Mouse (Mus musculus) midbrain, embryonic 11.5 days (tissue): ENCODE data around the gene C1qtnf5. TPM values are rescaled to one million over a fixed set of nuclear protein-coding genes. Genes with fewer than 3 reads are reported as not detected.

ENCODE experiments used
- ATAC-seq: fragments of 200-750 bp; cut with Nextera tagmentation; 2 replicates; pipeline ENCODE4 v1.8.0; 2017; ENCODE audit warnings: moderate TSS enrichment, moderate library complexity; ENCODE audit not compliant: low FRiP score
- DNase-seq: peaks from one replicate; pipeline ENCODE4 v3.0.0; 2015; ENCODE audit warnings: low spot score; ENCODE audit errors: missing footprints
- H3K27ac ChIP-seq: fragments of 300-500 bp; sonication (generic); 2 replicates; pipeline ENCODE4 v1.5.1; 2014; ENCODE audit warnings: low read depth, low read length
- H3K27me3 ChIP-seq: fragments of 300-500 bp; sonication (generic); 2 replicates; pipeline ENCODE4 v1.6.1; 2014; ENCODE audit warnings: mild to moderate bottlenecking, low read length, moderate library complexity, mixed read lengths; ENCODE audit not compliant: control insufficient read depth, insufficient read depth
- H3K36me3 ChIP-seq: fragments of 300-500 bp; sonication (generic); 2 replicates; pipeline ENCODE4 v1.6.1; 2014; ENCODE audit warnings: mild to moderate bottlenecking, low read length, moderate library complexity, mixed read lengths; ENCODE audit not compliant: control insufficient read depth, insufficient read depth
- H3K4me1 ChIP-seq: fragments of 300-500 bp; sonication (generic); 2 replicates; pipeline ENCODE4 v1.6.1; 2014; ENCODE audit warnings: low read length; ENCODE audit not compliant: control insufficient read depth, insufficient read depth
- H3K4me2 ChIP-seq: fragments of 300-500 bp; sonication (generic); 2 replicates; pipeline ENCODE4 v1.6.1; 2014; ENCODE audit warnings: mild to moderate bottlenecking, moderate library complexity
- H3K4me3 ChIP-seq: fragments of 300-500 bp; sonication (generic); 2 replicates; pipeline ENCODE4 v1.5.1; 2014; ENCODE audit warnings: low read depth, low read length
- H3K9ac ChIP-seq: fragments of 300-500 bp; sonication (generic); 2 replicates; pipeline ENCODE4 v1.6.1; 2014; ENCODE audit warnings: low read length
- H3K9me3 ChIP-seq: fragments of 300-500 bp; sonication (generic); 2 replicates; pipeline ENCODE4 v1.6.1; 2016; ENCODE audit warnings: low read length; ENCODE audit not compliant: control insufficient read depth
- WGBS: fragments of 180-500 bp; shearing (Covaris S2); extraction: QIAGEN DNeasy Blood & Tissue Kit; methylation state at CpG from one replicate; pipeline ENCODE4 v1.1.7; 2014; 5-methylcytosine and 5-hydroxymethylcytosine counted together
- polyA plus RNA-seq: library from polyadenylated mRNA; unstranded; fragments of >200 nt; fragmentation: Nextera tagmentation; extraction: Ambion mirVana; gene quantifications from 2 replicates; pipeline ENCODE4 v1.2.1, GENCODE M21; 2014

Gene C1qtnf5
- polyA plus RNA-seq, 1 experiment from 2014 or later = 0.85 TPM

DNA sequence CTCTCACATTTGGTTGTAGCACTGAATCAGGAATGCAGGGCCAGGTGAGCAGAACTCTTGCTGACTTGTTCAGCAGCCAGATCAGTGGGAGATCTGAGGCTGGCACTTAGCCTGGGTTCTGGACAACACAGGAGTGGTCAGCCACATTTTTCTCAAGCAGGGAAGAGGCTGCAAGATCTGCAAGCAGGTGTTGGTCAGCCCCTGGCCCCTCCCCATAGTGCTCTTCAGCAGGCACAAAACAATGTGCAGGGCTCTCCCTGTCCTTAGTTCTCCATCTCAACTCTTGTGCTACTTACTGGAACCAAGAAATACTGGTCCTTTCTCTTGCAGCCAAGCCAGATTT lies 37.6 kb downstream of the C1qtnf5 start:
- Histone ChIP-seq H3K9ac (no peak overlapping the region), H3K27ac (no peak overlapping the region), H3K4me2 (no peak overlapping the region), H3K27me3 (no peaks in the 10 kb centered on the region), H3K36me3 (no peaks in the 10 kb centered on the region; the same call in 1 of the 2 replicates), H3K9me3 (no peaks in the 10 kb centered on the region), H3K4me1 (no peaks in the 10 kb centered on the region), H3K4me3 (no peak overlapping the region)
- no peak for DNase-seq
- ATAC-seq = no peak

DNA sequence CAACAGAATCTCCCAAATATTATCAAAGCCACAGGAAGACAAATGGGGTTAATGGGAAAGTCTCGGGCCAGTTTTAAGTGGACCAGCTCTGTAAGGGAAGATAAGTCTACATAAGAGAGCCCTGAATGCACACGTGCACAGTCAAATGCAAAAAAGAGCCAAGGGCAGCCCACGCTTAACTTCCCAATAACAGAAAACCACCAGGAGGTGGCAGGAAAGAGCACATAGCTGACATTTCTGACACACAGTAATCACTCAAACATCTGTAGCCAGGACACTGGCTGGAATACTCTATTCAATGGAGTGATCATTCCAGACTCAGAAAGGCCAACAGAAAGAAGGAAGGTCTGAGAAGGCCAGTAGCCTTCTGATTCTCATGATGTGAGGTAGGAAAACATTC lies 40.2 kb downstream of the C1qtnf5 start:
- Histone ChIP-seq H3K4me3 (no peak overlapping the region), H3K9me3 (no peaks in the 10 kb centered on the region), H3K4me1 (no peaks in the 10 kb centered on the region), H3K9ac (no peak overlapping the region), H3K4me2 (no peak overlapping the region), H3K27ac (no peak overlapping the region), H3K27me3 (no peaks in the 10 kb centered on the region), H3K36me3 (no peaks in the 10 kb centered on the region; the same call in 1 of the 2 replicates)
- 61% methylated on average over 3 of the region's 3 CpGs for WGBS
- DNase-seq (peak; percentile 83), ATAC-seq (no peak)

Other genes starting within 250 kb of the C1qtnf5 start
- gene Thy1, start 63.9 kb upstream of the C1qtnf5 start, polyA plus RNA-seq = not detected in 2 replicates
- gene Usp2, start 40.2 kb upstream of the C1qtnf5 start, polyA plus RNA-seq = 7.3 and 9.7 TPM in 2 replicates
- not detected in 2 replicates for gene Mfrp, start 5.5 kb upstream of the C1qtnf5 start, polyA plus RNA-seq
- 0.23 and 0.36 TPM in 2 replicates for gene Gm49380, start 6.3 kb downstream of the C1qtnf5 start, polyA plus RNA-seq
- 49.5 and 56.4 TPM in 2 replicates for gene Rnf26, start 6.3 kb downstream of the C1qtnf5 start, polyA plus RNA-seq
- 14.5 and 15.2 TPM in 2 replicates for gene Mcam, start 27.2 kb downstream of the C1qtnf5 start, polyA plus RNA-seq
- 20.9 and 22.2 TPM in 2 replicates for gene Cbl, start 126.8 kb downstream of the C1qtnf5 start, polyA plus RNA-seq
- gene Ccdc153, start 133.4 kb downstream of the C1qtnf5 start, polyA plus RNA-seq = not detected in 2 replicates
- gene Pdzd3, start 144.2 kb downstream of the C1qtnf5 start, polyA plus RNA-seq = 0.23 TPM in 1 of 2 replicates, not detected in the other
- gene Nlrx1, start 161.4 kb downstream of the C1qtnf5 start, polyA plus RNA-seq = 1.9 and 3.2 TPM in 2 replicates
- 3.2 and 4.8 TPM in 2 replicates for gene Abcg4, start 181.4 kb downstream of the C1qtnf5 start, polyA plus RNA-seq
- 25.6 and 28.0 TPM in 2 replicates for gene Hinfp, start 198.4 kb downstream of the C1qtnf5 start, polyA plus RNA-seq
- gene C2cd2l, start 213.0 kb downstream of the C1qtnf5 start, polyA plus RNA-seq = 9.8 and 10.4 TPM in 2 replicates
- 41.8 and 48.9 TPM in 2 replicates for gene Dpagt1, start 218.8 kb downstream of the C1qtnf5 start, polyA plus RNA-seq
- 355 and 377 TPM in 2 replicates for gene H2afx, start 227.4 kb downstream of the C1qtnf5 start, polyA plus RNA-seq
- gene Hmbs, start 237.0 kb downstream of the C1qtnf5 start, polyA plus RNA-seq = 147 and 158 TPM in 2 replicates